9 mouse cellular contexts compared by ENCODE assay signal in the genomic region with DNA sequence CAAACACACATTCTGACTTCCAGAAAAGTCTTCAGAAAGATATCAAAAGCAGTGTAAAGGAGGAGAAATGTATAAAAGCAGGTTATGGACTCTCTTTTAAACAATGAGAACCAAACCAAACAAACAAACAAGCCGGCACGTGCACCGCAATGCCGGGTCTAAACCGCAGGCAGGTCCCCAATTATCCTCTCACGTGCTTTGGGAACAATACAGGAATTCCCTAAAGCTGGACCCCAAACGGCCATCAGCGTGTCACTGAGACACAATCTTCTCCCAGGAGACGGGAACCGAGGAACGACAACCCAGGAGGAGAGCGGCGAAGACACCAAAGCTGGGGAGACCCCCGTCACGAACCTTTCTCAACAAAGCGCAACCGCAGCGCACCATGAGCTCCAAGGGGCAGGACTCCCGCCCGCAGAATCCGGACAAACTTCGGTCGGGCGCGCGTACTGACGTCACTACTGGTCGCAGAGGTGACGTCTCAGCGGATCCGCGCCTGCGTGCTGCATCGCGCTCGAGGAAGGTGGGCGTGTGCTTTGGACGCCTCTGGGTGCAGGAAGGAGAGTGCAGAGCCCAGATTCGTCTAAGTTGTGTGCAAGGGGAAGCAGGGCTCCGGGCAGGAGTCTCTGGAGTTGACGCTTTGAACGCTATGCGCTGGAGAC. TPM values are rescaled to one million over a fixed set of nuclear protein-coding genes. Genes with fewer than 3 reads are reported as not detected.
DNase-seq lines count a peak whose midpoint lies in the region; ATAC-seq and TF ChIP-seq lines count a peak whose summit lies in the region.
"Had no signal": no experiment of that assay in that cellular context is flagged by ENCODE, and none has a peak within 500 bp of the region (broad histone marks: within the 10 kb centered on the region; RNA-seq: fewer than 3 reads in every experiment).

A gene (minus strand): TSS at position 460 of the 662 bp plus-strand sequence.

- peaks cover 11% of the 10 kb centered on the region for H3K36me3 ChIP-seq in limb, embryonic 12.5 days
- peaks cover 10% of the 10 kb centered on the region for H3K36me3 ChIP-seq in midbrain, embryonic 14.5 days (ENCODE audit: control insufficient read depth, insufficient read depth, low read length)

- H3K4me2 ChIP-seq in limb, embryonic 12.5 days, result peak within 1 kb of the TSS; percentile 60
- H3K4me2 ChIP-seq in midbrain, embryonic 14.5 days (ENCODE audit: low read length), result peak within 1 kb of the TSS; percentile 74

- under 1% methylated on average over 43 of the region's 43 CpGs for WGBS in limb, embryonic 12.5 days
- under 1% methylated on average over 43 of the region's 43 CpGs for WGBS in midbrain, embryonic 14.5 days

- H3K9ac ChIP-seq in limb, embryonic 12.5 days (replicated peaks), result peak within 1 kb of the TSS; percentile 77
- peak within 1 kb of the TSS; percentile 64 for H3K9ac ChIP-seq in midbrain, embryonic 14.5 days (replicated peaks; ENCODE audit: low read length)

- peak; percentile 94 for TF ChIP-seq POLR2A in embryonic fibroblast, embryonic 13.5 days (IDR thresholded peaks at IDR 0.05; ENCODE audit: low read depth, low read length)

- TF ChIP-seq CTCF in embryonic fibroblast, embryonic 13.5 days (IDR thresholded peaks at IDR 0.05; ENCODE audit: borderline replicate concordance, insufficient read depth, low read length), result no peak; the same call in 1 of the 2 replicates

- no peaks in the 10 kb centered on the region for H3K27me3 ChIP-seq in limb, embryonic 12.5 days
- H3K27me3 ChIP-seq in midbrain, embryonic 14.5 days (ENCODE audit: control insufficient read depth, insufficient read depth, low read length), result no peaks in the 10 kb centered on the region
- H3K27me3 ChIP-seq: CH12.LX had no signal

- peak; percentile 89 for DNase-seq in 3T3-L1 (ENCODE audit: low read depth, low spot score)
- DNase-seq in brain, adult 2 months (ENCODE audit: low read depth, low spot score), result peak; percentile 96
- DNase-seq in heart, adult 8-10 months (ENCODE audit: low spot score), result peak; percentile 92
- DNase-seq in kidney, adult 8-10 months, result peak; percentile 87 to 90
- DNase-seq in midbrain, embryonic 14.5 days, result peak; percentile 97
- peak; percentile 79 for DNase-seq in spleen, adult 12 weeks (ENCODE audit: low spot score)

- H3K4me1 ChIP-seq in embryonic fibroblast, embryonic 13.5 days (ENCODE audit: control insufficient read depth, insufficient read depth, low read length), result peaks cover 4% of the 10 kb centered on the region; the same call in 1 of the 2 replicates
- H3K4me1 ChIP-seq in limb, embryonic 12.5 days (replicated peaks), result peaks cover 6% of the 10 kb centered on the region
- peaks cover 11% of the 10 kb centered on the region; the same call in 1 of the 2 replicates for H3K4me1 ChIP-seq in midbrain, embryonic 14.5 days (ENCODE audit: control insufficient read depth, insufficient read depth, low read length)

- peak; percentile 97 for ATAC-seq in limb, embryonic 12.5 days (ENCODE audit: insufficient number of reproducible peaks, insufficient read depth, low FRiP score, low TSS enrichment, low read depth)
- peak; percentile 99 for ATAC-seq in midbrain, embryonic 14.5 days (ENCODE audit: low FRiP score, low TSS enrichment)

- H3K27ac ChIP-seq in embryonic fibroblast, embryonic 13.5 days (ENCODE audit: insufficient read depth, low read length), result no peak within 1 kb of the TSS
- H3K27ac ChIP-seq in limb, embryonic 12.5 days, result peak within 1 kb of the TSS; percentile 73
- peak within 1 kb of the TSS; percentile 70 for H3K27ac ChIP-seq in midbrain, embryonic 14.5 days (replicated peaks; ENCODE audit: low read depth, low read length)

- H3K4me3 ChIP-seq in embryonic fibroblast, embryonic 13.5 days (ENCODE audit: insufficient read depth, low read length), result peak within 1 kb of the TSS; percentile 65
- H3K4me3 ChIP-seq in limb, embryonic 12.5 days (replicated peaks), result peak within 1 kb of the TSS; percentile 67
- peak within 1 kb of the TSS; percentile 66 for H3K4me3 ChIP-seq in midbrain, embryonic 14.5 days (replicated peaks; ENCODE audit: low read depth, low read length)

- no peaks in the 10 kb centered on the region for H3K9me3 ChIP-seq in limb, embryonic 12.5 days
- H3K9me3 ChIP-seq in midbrain, embryonic 14.5 days (ENCODE audit: control insufficient read depth, low read length), result no peaks in the 10 kb centered on the region

RNA-seq across cellular contexts. Expression of the gene that starts here (rescaled TPM):
- polyA plus RNA-seq in embryonic fibroblast, embryonic 13.5 days (2011; ENCODE audit: insufficient read length, low read depth, missing spikeins), result 32.0 and 33.0 TPM in 2 replicates
- 10 to 100 TPM in 3 of 4 experiments, 1 to 10 TPM in 1; 9.1 to 13.0 (median 11.1) TPM for total RNA-seq in heart, adult 8-10 months (2022)
- 34.8 and 35.3 TPM in 2 replicates for polyA plus RNA-seq in limb, embryonic 12.5 days (2016; fragmentation: Nextera tagmentation; extraction: Ambion mirVana)
- 20.6 and 26.9 TPM in 2 replicates for polyA plus RNA-seq in midbrain, embryonic 14.5 days (2014; fragmentation: Nextera tagmentation; extraction: Ambion mirVana)
- total RNA-seq: CH12.LX had no signal
